ENCODE assay signal across 8 mouse cellular contexts in genomic region chr15:41193240-41193639, GRCm38 (mm10).
DNase-seq lines count a peak whose midpoint lies in the region; ATAC-seq and TF ChIP-seq lines count a peak whose summit lies in the region.

No protein-coding gene starts in this region.

- DNase-seq in MN1 (ENCODE audit: low spot score) = peak; percentile 20
- DNase-seq in cerebellum, adult 11-12 months = peak; percentile 25
- DNase-seq in frontal cortex, postnatal 10 days (ENCODE audit: low spot score in 2 of 2) = peak; percentile 32 to 65
- DNase-seq in layer of hippocampus, adult 8-10 months (ENCODE audit: low spot score in 2 of 2) = peak; percentile 19 to 79
- DNase-seq in midbrain, postnatal 0 days (ENCODE audit: low spot score) = peak; percentile 74

- no peak overlapping the region for H3K4me3 ChIP-seq in intestine, postnatal 0 days (ENCODE audit: low read depth, low read length)
- H3K4me3 ChIP-seq in intestine, embryonic 16.5 days (ENCODE audit: low read length) = no peak overlapping the region
- H3K4me3 ChIP-seq in midbrain, postnatal 0 days (ENCODE audit: low read depth, low read length) = no peak overlapping the region

- no peaks in the 10 kb centered on the region for H3K4me1 ChIP-seq in intestine, postnatal 0 days (replicated peaks; ENCODE audit: control insufficient read depth, insufficient read depth, low read length)
- H3K4me1 ChIP-seq in intestine, embryonic 16.5 days (ENCODE audit: control insufficient read depth, insufficient read depth, low read length) = no peaks in the 10 kb centered on the region
- H3K4me1 ChIP-seq in midbrain, postnatal 0 days (ENCODE audit: insufficient read depth, low read length) = no peaks in the 10 kb centered on the region

- H3K27me3 ChIP-seq in intestine, postnatal 0 days (replicated peaks; ENCODE audit: control insufficient read depth, insufficient read depth, low read length) = no peaks in the 10 kb centered on the region
- H3K27me3 ChIP-seq in intestine, embryonic 16.5 days (replicated peaks; ENCODE audit: control insufficient read depth, insufficient read depth, low read length) = no peaks in the 10 kb centered on the region
- H3K27me3 ChIP-seq in midbrain, postnatal 0 days (ENCODE audit: insufficient read depth, low read length) = no peaks in the 10 kb centered on the region

- no peak for ATAC-seq in intestine, postnatal 0 days
- no peak for ATAC-seq in intestine, embryonic 16.5 days
- ATAC-seq in midbrain, postnatal 0 days (ENCODE audit: low FRiP score) = no peak
- ATAC-seq in monocyte, adult 5-6 weeks (replicated peaks; ENCODE audit: insufficient number of reproducible peaks, low FRiP score, low TSS enrichment, poor library complexity, severe bottlenecking) = no peak

- H3K27ac ChIP-seq in intestine, postnatal 0 days (ENCODE audit: low read depth, low read length) = no peak overlapping the region
- H3K27ac ChIP-seq in intestine, embryonic 16.5 days (ENCODE audit: low read length) = no peak overlapping the region
- H3K27ac ChIP-seq in midbrain, postnatal 0 days (ENCODE audit: low read depth, low read length) = no peak overlapping the region

- H3K36me3 ChIP-seq in intestine, postnatal 0 days (ENCODE audit: control insufficient read depth, insufficient read depth) = no peaks in the 10 kb centered on the region
- no peaks in the 10 kb centered on the region for H3K36me3 ChIP-seq in intestine, embryonic 16.5 days (ENCODE audit: control insufficient read depth, insufficient read depth, low read length)
- no peaks in the 10 kb centered on the region for H3K36me3 ChIP-seq in midbrain, postnatal 0 days (ENCODE audit: insufficient read depth, low read length)

- TF ChIP-seq CTCF in intestine, postnatal 0 days (IDR thresholded peaks at IDR 0.05; ENCODE audit: low read depth) = peak; percentile 71
- peak; percentile 86 for TF ChIP-seq CTCF in midbrain, postnatal 0 days (IDR thresholded peaks at IDR 0.05)

- H3K9me3 ChIP-seq in intestine, postnatal 0 days (ENCODE audit: control insufficient read depth) = no peaks in the 10 kb centered on the region
- no peaks in the 10 kb centered on the region for H3K9me3 ChIP-seq in intestine, embryonic 16.5 days (ENCODE audit: control insufficient read depth, low read length)
- H3K9me3 ChIP-seq in midbrain, postnatal 0 days (ENCODE audit: low read length) = no peaks in the 10 kb centered on the region

- H3K4me2 ChIP-seq in intestine, postnatal 0 days (replicated peaks; ENCODE audit: low read depth) = no peak overlapping the region
- no peak overlapping the region for H3K4me2 ChIP-seq in intestine, embryonic 16.5 days (ENCODE audit: low read depth, low read length)
- no peak overlapping the region for H3K4me2 ChIP-seq in midbrain, postnatal 0 days (ENCODE audit: low read depth, low read length, poor library complexity, severe bottlenecking)

- WGBS in intestine, postnatal 0 days = 29% methylated on average over 3 of the region's 3 CpGs
- WGBS in intestine, embryonic 16.5 days = 27% methylated on average over 3 of the region's 3 CpGs
- 31% methylated on average over 3 of the region's 3 CpGs for WGBS in midbrain, postnatal 0 days

- no peak overlapping the region for H3K9ac ChIP-seq in intestine, postnatal 0 days (ENCODE audit: low read depth, low read length)
- H3K9ac ChIP-seq in intestine, embryonic 16.5 days (ENCODE audit: low read depth, low read length) = no peak overlapping the region
- H3K9ac ChIP-seq in midbrain, postnatal 0 days (replicated peaks; ENCODE audit: low read length, poor library complexity, severe bottlenecking) = no peak overlapping the region

Comparison
In these comparisons a context has a peak if more than half of its experiments do, and no peak if none do; other contexts are left out.
1. DNase-seq: peak in every context shown above with its lines; median percentile 74 in midbrain, postnatal 0 days; 49 in layer of hippocampus, adult 8-10 months; 48 in frontal cortex, postnatal 10 days; 25 in cerebellum, adult 11-12 months; 20 in MN1.